Mouse (Mus musculus) hindbrain, embryonic 11.5 days (tissue): Measurements from ENCODE around the gene Smco2. TPM values are rescaled to one million over a fixed set of nuclear protein-coding genes. Genes with fewer than 3 reads are reported as not detected.
"Not testable (repeated sequence)": the region's sequence is repeated elsewhere in the genome, so short reads cannot be mapped to it uniquely, and the experiment has no call there.

ENCODE experiments used
- ATAC-seq: fragments of 200-750 bp; cut with Nextera tagmentation; 2 replicates; pipeline ENCODE4 v1.8.0; 2017; ENCODE audit warnings: mild to moderate bottlenecking, moderate TSS enrichment, moderate library complexity; ENCODE audit not compliant: low FRiP score
- DNase-seq: peaks from one replicate; pipeline ENCODE4 v3.0.0-alpha.2; 2015; ENCODE audit warnings: low spot score
- H3K27ac ChIP-seq: fragments of 300-500 bp; sonication (generic); 2 replicates; pipeline ENCODE4 v1.5.1; 2014; ENCODE audit warnings: mild to moderate bottlenecking, low read depth, low read length
- H3K27me3 ChIP-seq: fragments of 300-500 bp; sonication (generic); 2 replicates; pipeline ENCODE4 v1.6.1; 2014; ENCODE audit warnings: mild to moderate bottlenecking, low read length, moderate library complexity, mixed read lengths; ENCODE audit not compliant: control insufficient read depth, insufficient read depth
- H3K36me3 ChIP-seq: fragments of 300-500 bp; sonication (generic); 2 replicates; pipeline ENCODE4 v1.6.1; 2014; ENCODE audit warnings: mild to moderate bottlenecking, low read length, moderate library complexity, mixed read lengths; ENCODE audit not compliant: control insufficient read depth, insufficient read depth
- H3K4me1 ChIP-seq: fragments of 300-500 bp; sonication (generic); replicated peaks from 2 replicates; pipeline ENCODE4 v1.6.1; 2014; ENCODE audit warnings: low read length, mixed read lengths; ENCODE audit not compliant: control insufficient read depth, insufficient read depth
- H3K4me2 ChIP-seq: fragments of 300-500 bp; sonication (generic); replicated peaks from 2 replicates; pipeline ENCODE4 v1.6.1; 2014; ENCODE audit warnings: mild to moderate bottlenecking, low read depth, low read length
- H3K4me3 ChIP-seq: fragments of 300-500 bp; sonication (generic); 2 replicates; pipeline ENCODE4 v1.5.1; 2014; ENCODE audit warnings: low read depth, low read length
- H3K9ac ChIP-seq: fragments of 300-500 bp; sonication (generic); 2 replicates; pipeline ENCODE4 v1.6.1; 2014; ENCODE audit warnings: low read depth, low read length
- H3K9me3 ChIP-seq: fragments of 300-500 bp; sonication (generic); 2 replicates; pipeline ENCODE4 v1.6.1; 2016; ENCODE audit warnings: low read length; ENCODE audit not compliant: control insufficient read depth
- WGBS: fragments of 180-500 bp; shearing (Covaris S2); extraction: QIAGEN DNeasy Blood & Tissue Kit; methylation state at CpG from one replicate; pipeline ENCODE4 v1.1.7; 2014; 5-methylcytosine and 5-hydroxymethylcytosine counted together
- polyA plus RNA-seq: library from polyadenylated mRNA; unstranded; fragments of >200 nt; fragmentation: Nextera tagmentation; extraction: Ambion mirVana; gene quantifications from 2 replicates; pipeline ENCODE4 v1.2.1, GENCODE M21; 2014

Gene Smco2
- polyA plus RNA-seq, 1 experiment from 2014 or later: not detected

GRCm38 (mm10) chr6:146845961-146846750 lies 3.7 kb upstream of the Smco2 start:
- H3K36me3 ChIP-seq: no peaks in the 10 kb centered on the region
- ATAC-seq: no peak
- no peak for DNase-seq
- no peak overlapping the region for H3K27ac ChIP-seq
- no peak overlapping the region for H3K9ac ChIP-seq
- WGBS: 83% methylated on average over 15 of the region's 15 CpGs
- H3K4me1 ChIP-seq: no peaks in the 10 kb centered on the region
- H3K4me2 ChIP-seq: no peak overlapping the region
- H3K27me3 ChIP-seq: no peaks in the 10 kb centered on the region
- H3K4me3 ChIP-seq: no peak overlapping the region
- H3K9me3 ChIP-seq: no peaks in the 10 kb centered on the region

GRCm38 (mm10) chr6:146847402-146847801 lies 2.5 kb upstream of the Smco2 start:
- no peak for DNase-seq
- no peak for ATAC-seq
- Histone ChIP-seq H3K27ac (no peak overlapping the region), H3K9me3 (no peaks in the 10 kb centered on the region), H3K27me3 (no peaks in the 10 kb centered on the region), H3K4me3 (no peak overlapping the region), H3K4me2 (no peak overlapping the region), H3K9ac (no peak overlapping the region), H3K4me1 (no peaks in the 10 kb centered on the region), H3K36me3 (no peaks in the 10 kb centered on the region)
- WGBS: 76% methylated on average over 3 of the region's 3 CpGs

GRCm38 (mm10) chr6:146848281-146848680 lies 1.6 kb upstream of the Smco2 start:
- ATAC-seq (no peak), DNase-seq (no peak)
- no peaks in the 10 kb centered on the region for H3K9me3 ChIP-seq
- H3K4me1 ChIP-seq: no peaks in the 10 kb centered on the region
- H3K4me3 ChIP-seq: no peak overlapping the region
- WGBS: 84% methylated on average over 3 of the region's 3 CpGs
- H3K27me3 ChIP-seq: no peaks in the 10 kb centered on the region
- no peak overlapping the region for H3K27ac ChIP-seq
- no peaks in the 10 kb centered on the region for H3K36me3 ChIP-seq
- no peak overlapping the region for H3K9ac ChIP-seq
- no peak overlapping the region for H3K4me2 ChIP-seq

GRCm38 (mm10) chr6:146851916-146852315 lies 2.0 kb downstream of the Smco2 start:
- Histone ChIP-seq H3K9me3 (no peaks in the 10 kb centered on the region), H3K9ac (no peak overlapping the region), H3K36me3 (no peaks in the 10 kb centered on the region), H3K27me3 (no peaks in the 10 kb centered on the region), H3K4me1 (no peaks in the 10 kb centered on the region), H3K27ac (no peak overlapping the region), H3K4me2 (no peak overlapping the region), H3K4me3 (no peak overlapping the region)
- 85% methylated on average over 3 of the region's 3 CpGs for WGBS
- ATAC-seq (no peak), DNase-seq (no peak)

- no peak overlapping the region for H3K4me2 ChIP-seq
- ATAC-seq (no peak), DNase-seq (no peak)
- no peaks in the 10 kb centered on the region for H3K27me3 ChIP-seq
- no peaks in the 10 kb centered on the region for H3K9me3 ChIP-seq
- no peaks in the 10 kb centered on the region for H3K36me3 ChIP-seq
- H3K9ac ChIP-seq: no peak overlapping the region
- no peak overlapping the region for H3K4me3 ChIP-seq
- no peak overlapping the region for H3K27ac ChIP-seq
- H3K4me1 ChIP-seq: no peaks in the 10 kb centered on the region
- WGBS: 91% methylated on average over 4 of the region's 4 CpGs
Measured at GRCm38 (mm10) chr6:146852739-146853138, 2.8 kb downstream of the Smco2 start.

- H3K4me1 ChIP-seq: no peaks in the 10 kb centered on the region
- 96% methylated on average over 9 of the region's 9 CpGs for WGBS
- H3K4me3 ChIP-seq: no peak overlapping the region
- no peaks in the 10 kb centered on the region for H3K36me3 ChIP-seq
- DNase-seq (no peak), ATAC-seq (peak; percentile 49; the same call in 1 of the 2 replicates)
- H3K27ac ChIP-seq: no peak overlapping the region
- no peak overlapping the region for H3K4me2 ChIP-seq
- H3K9ac ChIP-seq: no peak overlapping the region
- H3K27me3 ChIP-seq: no peaks in the 10 kb centered on the region
- no peaks in the 10 kb centered on the region for H3K9me3 ChIP-seq
Measured at GRCm38 (mm10) chr6:146855185-146855584, 5.3 kb downstream of the Smco2 start.

GRCm38 (mm10) chr6:146857386-146857785 lies 7.5 kb downstream of the Smco2 start:
- no peaks in the 10 kb centered on the region for H3K27me3 ChIP-seq
- H3K27ac ChIP-seq: no peak overlapping the region
- no peak for ATAC-seq
- no peak overlapping the region for H3K4me3 ChIP-seq
- H3K36me3 ChIP-seq: no peaks in the 10 kb centered on the region
- no peaks in the 10 kb centered on the region for H3K4me1 ChIP-seq
- no peaks in the 10 kb centered on the region for H3K9me3 ChIP-seq
- no peak overlapping the region for H3K9ac ChIP-seq
- 95% methylated on average over 2 of the region's 2 CpGs for WGBS
- no peak overlapping the region for H3K4me2 ChIP-seq
- no peak for DNase-seq

- H3K4me3 ChIP-seq: no peak overlapping the region
- H3K4me1 ChIP-seq: no peaks in the 10 kb centered on the region
- H3K9ac ChIP-seq: no peak overlapping the region
- WGBS: 94% methylated on average over 2 of the region's 2 CpGs
- DNase-seq (no peak), ATAC-seq (no peak)
- no peak overlapping the region for H3K4me2 ChIP-seq
- H3K27ac ChIP-seq: no peak overlapping the region
- H3K9me3 ChIP-seq: no peaks in the 10 kb centered on the region
- no peaks in the 10 kb centered on the region for H3K27me3 ChIP-seq
- no peaks in the 10 kb centered on the region for H3K36me3 ChIP-seq
Measured at GRCm38 (mm10) chr6:146863154-146863553, 13.2 kb downstream of the Smco2 start.

GRCm38 (mm10) chr6:146864370-146864769 lies 14.5 kb downstream of the Smco2 start:
- H3K4me3 ChIP-seq, H3K27ac ChIP-seq, H3K9me3 ChIP-seq, DNase-seq, H3K36me3 ChIP-seq, H3K4me1 ChIP-seq, H3K27me3 ChIP-seq, H3K4me2 ChIP-seq, H3K9ac ChIP-seq, ATAC-seq: not testable (repeated sequence)
- WGBS: 80% methylated on average over 1 of the region's 5 CpGs
